Mouse (Mus musculus): ENCODE measurements around the gene Fam129a. TPM values are rescaled to one million over a fixed set of nuclear protein-coding genes. Genes with fewer than 3 reads are reported as not detected.

Fam129a gene
- total and polyA plus RNA-seq, 2 experiments from 2014 or later = 0.75 to 2.9 TPM

GRCm38 (mm10) chr1:151549794-151550193, 21.2 kb upstream of the Fam129a start:
- TF ChIP-seq CTCF (IDR thresholded peaks at IDR 0.05; ENCODE audit: low read depth) = no peak
- Histone ChIP-seq H3K27me3 (ENCODE audit: insufficient read depth, low read length) (no peaks in the 10 kb centered on the region), H3K4me3 (ENCODE audit: low read depth, low read length) (no peak overlapping the region), H3K27ac (ENCODE audit: low read depth, low read length) (no peak overlapping the region), H3K4me2 (ENCODE audit: low read depth) (no peak overlapping the region), H3K9ac (no peak overlapping the region), H3K4me1 (ENCODE audit: insufficient read depth) (no peaks in the 10 kb centered on the region), H3K36me3 (ENCODE audit: insufficient read depth) (no peaks in the 10 kb centered on the region), H3K9me3 (ENCODE audit: low read length) (no peaks in the 10 kb centered on the region)
- WGBS = 84% methylated on average over 7 of the region's 7 CpGs
- ATAC-seq = no peak
- DNase-seq = no peak

- Histone ChIP-seq H3K9me3 (ENCODE audit: low read length) (no peaks in the 10 kb centered on the region), H3K4me2 (ENCODE audit: low read depth) (0 out of 2 replicates have a peak overlapping the region, but pooled peaks have one; percentile 1), H3K27me3 (ENCODE audit: insufficient read depth, low read length) (no peaks in the 10 kb centered on the region), H3K27ac (ENCODE audit: low read depth, low read length) (no peak overlapping the region), H3K4me1 (ENCODE audit: insufficient read depth) (no peaks in the 10 kb centered on the region), H3K9ac (no peak overlapping the region), H3K4me3 (ENCODE audit: low read depth, low read length) (no peak overlapping the region), H3K36me3 (ENCODE audit: insufficient read depth) (no peaks in the 10 kb centered on the region)
- peak; percentile 84 for ATAC-seq
- WGBS = 30% methylated on average over 19 of the region's 19 CpGs
- DNase-seq = peak; percentile 37
- no peak for TF ChIP-seq CTCF (IDR thresholded peaks at IDR 0.05; ENCODE audit: low read depth)
These were observed 20.2 kb upstream of the Fam129a start for GRCm38 (mm10) chr1:151550587-151551479.

GRCm38 (mm10) chr1:151560536-151560935, 10.4 kb upstream of the Fam129a start:
- H3K36me3 ChIP-seq (ENCODE audit: insufficient read depth) = no peaks in the 10 kb centered on the region
- DNase-seq (no peak), ATAC-seq (no peak)
- no peak for TF ChIP-seq CTCF (IDR thresholded peaks at IDR 0.05; ENCODE audit: low read depth)
- WGBS = 68% methylated on average over 11 of the region's 11 CpGs
- no peak overlapping the region for H3K9ac ChIP-seq
- no peak overlapping the region for H3K4me2 ChIP-seq (ENCODE audit: low read depth)
- H3K27me3 ChIP-seq (ENCODE audit: insufficient read depth, low read length) = no peaks in the 10 kb centered on the region
- no peaks in the 10 kb centered on the region; the same call in 1 of the 2 replicates for H3K4me1 ChIP-seq (ENCODE audit: insufficient read depth)
- no peak overlapping the region for H3K27ac ChIP-seq (ENCODE audit: low read depth, low read length)
- no peaks in the 10 kb centered on the region for H3K9me3 ChIP-seq (ENCODE audit: low read length)
- H3K4me3 ChIP-seq (ENCODE audit: low read depth, low read length) = no peak overlapping the region

- Histone ChIP-seq H3K27me3 (ENCODE audit: insufficient read depth, low read length) (no peaks in the 10 kb centered on the region), H3K4me2 (ENCODE audit: low read depth) (no peak overlapping the region), H3K4me3 (ENCODE audit: low read depth, low read length) (no peak overlapping the region), H3K4me1 (ENCODE audit: insufficient read depth) (no peaks in the 10 kb centered on the region; the same call in 1 of the 2 replicates), H3K9ac (no peak overlapping the region), H3K9me3 (ENCODE audit: low read length) (no peaks in the 10 kb centered on the region), H3K36me3 (ENCODE audit: insufficient read depth) (no peaks in the 10 kb centered on the region), H3K27ac (ENCODE audit: low read depth, low read length) (no peak overlapping the region)
- WGBS = 35% methylated on average over 5 of the region's 5 CpGs
- ATAC-seq (no peak), DNase-seq (no peak)
- no peak for TF ChIP-seq CTCF (IDR thresholded peaks at IDR 0.05; ENCODE audit: low read depth)
These were observed 7.6 kb upstream of the Fam129a start for GRCm38 (mm10) chr1:151563401-151563800.

- no peak for TF ChIP-seq CTCF (IDR thresholded peaks at IDR 0.05; ENCODE audit: low read depth)
- WGBS = 39% methylated on average over 6 of the region's 6 CpGs
- H3K9me3 ChIP-seq (ENCODE audit: low read length) = no peaks in the 10 kb centered on the region
- H3K4me1 ChIP-seq (ENCODE audit: insufficient read depth) = no peaks in the 10 kb centered on the region; the same call in 1 of the 2 replicates
- H3K4me2 ChIP-seq (ENCODE audit: low read depth) = 0 out of 2 replicates have a peak overlapping the region, but pooled peaks have one; percentile 8
- H3K4me3 ChIP-seq (ENCODE audit: low read depth, low read length) = no peak overlapping the region
- no peaks in the 10 kb centered on the region for H3K36me3 ChIP-seq (ENCODE audit: insufficient read depth)
- ATAC-seq (peak; percentile 23; the same call in 1 of the 2 replicates), DNase-seq (no peak)
- no peaks in the 10 kb centered on the region for H3K27me3 ChIP-seq (ENCODE audit: insufficient read depth, low read length)
- no peak overlapping the region for H3K27ac ChIP-seq (ENCODE audit: low read depth, low read length)
- H3K9ac ChIP-seq = no peak overlapping the region
These were observed 7.1 kb upstream of the Fam129a start for GRCm38 (mm10) chr1:151563893-151564292.

GRCm38 (mm10) chr1:151564377-151564776, 6.6 kb upstream of the Fam129a start:
- H3K9ac ChIP-seq = no peak overlapping the region
- no peaks in the 10 kb centered on the region for H3K27me3 ChIP-seq (ENCODE audit: insufficient read depth, low read length)
- H3K9me3 ChIP-seq (ENCODE audit: low read length) = no peaks in the 10 kb centered on the region
- WGBS = 11% methylated on average over 12 of the region's 12 CpGs
- H3K4me1 ChIP-seq (ENCODE audit: insufficient read depth) = no peaks in the 10 kb centered on the region; the same call in 1 of the 2 replicates
- peak; percentile 79 for TF ChIP-seq CTCF (IDR thresholded peaks at IDR 0.05; ENCODE audit: low read depth)
- ATAC-seq (peak; percentile 69), DNase-seq (peak; percentile 71)
- no peaks in the 10 kb centered on the region for H3K36me3 ChIP-seq (ENCODE audit: insufficient read depth)
- no peak overlapping the region for H3K27ac ChIP-seq (ENCODE audit: low read depth, low read length)
- H3K4me2 ChIP-seq (ENCODE audit: low read depth) = 0 out of 2 replicates have a peak overlapping the region, but pooled peaks have one; percentile 8
- H3K4me3 ChIP-seq (ENCODE audit: low read depth, low read length) = no peak overlapping the region

GRCm38 (mm10) chr1:151568682-151569081, 2.3 kb upstream of the Fam129a start:
- Histone ChIP-seq H3K36me3 (ENCODE audit: insufficient read depth) (no peaks in the 10 kb centered on the region), H3K4me3 (ENCODE audit: low read depth, low read length) (no peak overlapping the region), H3K9ac (no peak overlapping the region), H3K4me2 (ENCODE audit: low read depth) (no peak overlapping the region), H3K9me3 (ENCODE audit: low read length) (no peaks in the 10 kb centered on the region), H3K27ac (ENCODE audit: low read depth, low read length) (no peak overlapping the region), H3K4me1 (ENCODE audit: insufficient read depth) (peaks cover 6% of the 10 kb centered on the region), H3K27me3 (ENCODE audit: insufficient read depth, low read length) (peaks cover 10% of the 10 kb centered on the region)
- DNase-seq = no peak
- WGBS = 71% methylated on average over 7 of the region's 7 CpGs
- TF ChIP-seq CTCF (IDR thresholded peaks at IDR 0.05; ENCODE audit: low read depth) = no peak
- ATAC-seq = no peak

All from forebrain, postnatal 0 days (tissue).